Mouse (Mus musculus) myocyte (in vitro differentiated cells): ENCODE results near the gene Ifi211.
"Not testable (repeated sequence)": the region's sequence is repeated elsewhere in the genome, so short reads cannot be mapped to it uniquely, and the experiment has no call there.

Experiments used
- MAX ChIP-seq: IDR thresholded peaks from one replicate; pipeline ENCODE4 v1.6.1; 2011; ENCODE audit warnings: low read depth, mild to moderate bottlenecking, control low read depth
- POLR2A ChIP-seq: IDR thresholded peaks from one replicate; pipeline ENCODE4 v1.6.1; 2011; ENCODE audit warnings: low read depth, mild to moderate bottlenecking, control low read depth, moderate library complexity; ENCODE audit not compliant: insufficient read length
- POLR2AphosphoS2 ChIP-seq: IDR thresholded peaks from one replicate; pipeline ENCODE4 v1.6.1; 2011; ENCODE audit warnings: low read depth, control low read depth; ENCODE audit not compliant: insufficient read length
- USF1 ChIP-seq: IDR thresholded peaks from one replicate; pipeline ENCODE4 v1.6.1; 2011; ENCODE audit warnings: low read depth, mild to moderate bottlenecking, control low read depth, moderate library complexity

DNA sequence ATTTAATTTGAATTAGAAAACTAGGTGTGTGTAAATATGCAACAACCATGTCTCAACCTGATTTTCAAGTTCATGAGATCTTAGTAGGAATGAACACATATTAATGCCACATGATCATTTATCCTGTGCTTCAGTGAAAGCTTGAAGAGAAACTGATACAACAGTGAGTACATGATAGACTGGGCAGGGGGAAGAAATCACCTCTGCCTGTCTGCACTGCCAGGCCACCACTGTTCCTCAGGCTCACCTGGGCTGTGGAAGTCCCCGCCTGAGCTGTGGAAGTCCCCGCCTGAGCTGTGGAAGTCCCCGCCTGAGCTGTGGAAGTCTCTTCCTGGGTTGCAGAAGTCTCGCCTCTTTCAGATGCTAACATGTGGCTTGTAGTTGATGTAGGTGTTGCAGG lies 7.0 kb downstream of the Ifi211 start:
- not testable (repeated sequence) for TF ChIP-seq POLR2AphosphoS2, USF1, POLR2A, MAX
